Mouse (Mus musculus): ENCODE results near the gene Slc25a12.
"Not testable (repeated sequence)": the region's sequence is repeated elsewhere in the genome, so short reads cannot be mapped to it uniquely, and the experiment has no call there.

Gene Slc25a12

DNA sequence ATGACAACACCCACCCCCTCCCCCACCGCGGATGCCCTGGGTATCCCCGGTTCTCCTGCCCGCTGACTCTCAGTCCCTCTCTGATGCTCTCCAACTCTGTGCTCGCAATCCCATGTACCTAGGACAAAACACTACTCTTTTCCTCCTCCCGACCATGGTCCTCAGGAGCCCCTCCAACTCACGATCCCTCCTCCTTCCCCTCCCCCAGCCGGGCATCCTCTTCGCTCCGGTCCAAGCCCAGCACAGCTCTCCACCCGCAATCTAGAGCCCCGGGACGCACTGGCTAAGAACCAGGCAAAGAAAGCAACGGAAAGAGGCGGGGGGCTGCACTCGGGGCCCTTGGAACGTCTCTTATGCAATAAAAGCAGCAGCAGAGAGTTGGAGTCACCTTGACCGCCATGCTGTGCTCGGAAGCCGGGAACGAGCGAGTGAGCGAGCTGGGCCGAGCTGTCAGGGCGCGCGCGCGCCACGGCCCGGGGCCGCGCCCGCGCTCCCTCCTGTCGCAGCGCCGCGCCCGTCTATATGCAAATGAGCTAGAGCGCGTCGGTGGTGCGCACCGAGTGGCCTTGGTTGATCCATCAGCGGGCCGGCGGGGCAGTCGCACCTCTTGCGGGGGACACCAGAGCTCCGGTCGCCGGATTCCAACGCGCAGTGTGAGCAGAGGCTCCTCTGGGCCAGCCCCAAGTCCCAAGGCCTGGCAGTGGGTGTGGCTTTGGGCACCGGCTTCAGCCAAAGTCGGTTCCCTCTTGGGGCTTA is at the start of gene Slc25a12:
Gene Slc25a12, minus strand, starts transcription at position 625 of the 756 bp plus-strand sequence.
- peak; percentile 97 for ATAC-seq (ENCODE audit: insufficient number of reproducible peaks, low FRiP score, low TSS enrichment)

DNA sequence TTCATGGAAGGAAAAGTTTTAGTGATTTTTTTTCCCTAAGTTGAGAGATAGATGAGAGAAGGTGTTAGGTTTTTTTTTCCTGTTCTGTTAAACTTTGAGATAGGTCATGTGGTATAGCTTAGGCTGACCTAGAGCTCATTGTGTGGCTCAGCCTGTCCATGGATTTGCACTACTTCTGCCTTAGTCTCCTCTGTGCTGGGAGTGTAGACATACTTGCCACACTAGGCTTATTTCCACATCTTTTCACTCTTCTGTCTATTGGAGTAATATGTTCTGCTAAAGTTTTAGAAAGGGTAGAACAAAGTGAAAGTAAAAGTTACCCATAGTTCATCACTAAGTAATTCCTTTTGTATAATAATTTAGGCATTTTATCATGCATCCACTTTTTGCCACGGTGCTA is 38.1 kb upstream of the Slc25a12 start:
- ATAC-seq (ENCODE audit: insufficient number of reproducible peaks, low FRiP score, low TSS enrichment): no peak

DNA sequence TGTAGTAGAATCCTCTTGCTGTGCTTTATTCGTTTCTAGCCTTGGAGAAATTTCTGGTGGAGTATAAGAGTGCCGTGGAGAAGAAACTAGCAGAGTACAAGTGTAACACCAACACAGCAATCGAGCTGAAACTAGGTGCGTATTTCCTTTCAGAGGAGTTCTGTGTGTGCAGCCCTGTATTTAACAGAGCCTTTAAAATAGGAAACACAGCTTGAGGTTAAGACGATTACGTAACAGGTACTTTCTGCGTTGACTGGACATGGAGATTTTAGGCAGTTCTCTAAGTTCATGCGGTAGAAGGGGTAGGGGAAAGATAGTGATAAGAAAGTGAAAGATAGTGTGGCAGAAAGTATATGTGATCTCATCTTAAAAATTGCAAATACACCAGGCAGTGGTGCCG is 22.3 kb upstream of the Slc25a12 start:
- no peak for ATAC-seq (ENCODE audit: insufficient number of reproducible peaks, low FRiP score, low TSS enrichment)

DNA sequence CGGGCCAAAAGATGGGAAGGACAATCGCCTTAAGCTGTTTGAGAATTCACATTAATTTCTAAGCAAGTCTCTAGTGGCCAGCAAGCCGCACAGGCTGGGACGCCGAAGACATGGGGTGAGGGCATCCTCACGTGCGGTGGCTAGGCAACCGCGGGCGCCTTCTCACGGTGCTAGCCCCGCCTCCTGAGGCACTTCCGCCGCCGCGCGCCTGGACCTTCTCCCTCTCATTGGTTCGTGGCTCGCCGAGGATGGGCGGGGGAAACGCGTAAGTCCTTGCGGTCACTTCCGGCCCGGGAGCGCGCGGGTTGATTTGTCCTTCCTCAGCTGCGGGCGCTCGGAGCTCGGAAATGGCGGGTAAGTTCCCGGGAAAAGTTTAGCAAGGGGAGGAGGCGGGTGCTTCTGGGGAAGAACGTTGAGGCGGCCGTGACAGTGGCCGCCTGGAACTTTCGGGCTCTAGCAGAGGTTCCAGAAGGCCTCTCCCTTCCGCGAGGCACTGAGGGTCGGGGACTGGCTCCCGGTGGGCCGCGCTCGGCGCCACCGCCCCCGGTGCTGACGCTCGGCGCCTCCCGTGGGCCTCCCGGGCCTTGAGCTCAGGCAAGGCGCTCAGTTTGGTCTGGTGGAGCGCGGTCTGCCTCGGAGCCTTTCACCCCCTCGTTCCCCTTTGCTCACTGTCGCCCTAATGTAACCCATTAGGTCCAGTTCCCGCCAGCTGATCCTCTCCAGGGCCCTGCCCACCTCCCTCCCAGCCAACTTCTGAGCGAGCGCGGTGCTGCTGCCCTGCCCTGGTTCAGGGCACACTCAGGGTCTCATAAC is 21.6 kb upstream of the Slc25a12 start, which contains the start of gene Hat1:
Gene Hat1, plus strand, starts transcription at position 8 of the 813 bp plus-strand sequence.
- ATAC-seq (ENCODE audit: insufficient number of reproducible peaks, low FRiP score, low TSS enrichment): peak; percentile 99

DNA sequence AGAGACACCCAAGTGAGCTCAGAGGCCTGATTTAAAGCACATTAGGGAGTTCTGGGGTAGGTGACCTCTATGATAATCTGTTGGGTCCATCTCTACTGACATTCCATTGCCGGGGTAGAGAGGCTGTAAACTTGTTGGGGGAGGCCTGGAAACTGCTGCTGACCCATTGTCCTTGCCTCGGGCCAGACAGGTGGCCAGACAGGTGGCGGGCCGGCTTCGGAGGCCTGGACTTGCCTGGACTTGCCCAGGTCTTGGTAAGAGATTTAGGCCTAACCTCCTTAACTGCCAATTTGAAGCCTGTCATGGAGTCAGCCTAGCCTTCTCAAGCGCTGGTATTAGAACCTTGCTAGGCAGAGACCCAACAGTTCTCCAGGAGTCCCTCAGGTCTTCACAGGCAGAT is 20.2 kb upstream of the Slc25a12 start:
- no peak for ATAC-seq (ENCODE audit: insufficient number of reproducible peaks, low FRiP score, low TSS enrichment)

DNA sequence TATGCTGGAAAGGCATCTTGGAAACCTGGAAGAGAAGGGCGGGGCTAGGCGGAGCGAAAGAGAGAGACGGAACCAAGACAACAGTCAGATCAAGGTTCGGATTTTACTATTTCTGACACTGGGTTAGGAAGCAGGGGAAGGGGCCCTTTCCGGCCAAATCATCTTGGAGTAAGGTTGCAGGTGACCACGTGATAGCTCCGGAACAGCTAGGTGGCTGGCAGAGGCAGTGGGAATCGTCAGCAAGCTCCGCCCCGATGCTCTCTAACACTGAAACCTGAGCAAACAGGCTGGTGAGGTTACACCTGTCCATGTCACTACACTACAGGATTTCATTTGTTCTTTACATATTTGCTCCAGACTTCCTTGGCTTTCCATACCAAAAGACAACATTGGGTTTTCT is 16.3 kb upstream of the Slc25a12 start:
- ATAC-seq (ENCODE audit: insufficient number of reproducible peaks, low FRiP score, low TSS enrichment): no peak

DNA sequence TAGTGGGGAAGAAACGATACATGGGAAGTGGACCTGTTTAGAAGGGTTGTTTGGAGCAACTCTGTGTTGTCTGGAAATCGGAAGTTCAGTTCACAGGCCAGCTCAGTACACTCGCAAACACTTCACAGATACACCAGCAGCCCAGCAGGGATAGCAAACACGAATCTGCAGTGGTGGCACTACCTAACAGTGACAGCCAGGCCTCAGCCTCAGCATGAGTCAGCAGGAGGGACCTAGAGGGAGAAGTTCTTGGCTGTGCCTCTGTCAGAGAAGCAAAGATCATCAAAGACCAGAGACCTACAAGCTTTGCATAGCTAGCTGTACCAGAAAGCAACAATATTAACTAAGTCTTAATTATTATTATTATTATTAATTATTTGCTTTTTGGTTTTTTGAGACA is 14.4 kb upstream of the Slc25a12 start:
- no peak for ATAC-seq (ENCODE audit: insufficient number of reproducible peaks, low FRiP score, low TSS enrichment)

DNA sequence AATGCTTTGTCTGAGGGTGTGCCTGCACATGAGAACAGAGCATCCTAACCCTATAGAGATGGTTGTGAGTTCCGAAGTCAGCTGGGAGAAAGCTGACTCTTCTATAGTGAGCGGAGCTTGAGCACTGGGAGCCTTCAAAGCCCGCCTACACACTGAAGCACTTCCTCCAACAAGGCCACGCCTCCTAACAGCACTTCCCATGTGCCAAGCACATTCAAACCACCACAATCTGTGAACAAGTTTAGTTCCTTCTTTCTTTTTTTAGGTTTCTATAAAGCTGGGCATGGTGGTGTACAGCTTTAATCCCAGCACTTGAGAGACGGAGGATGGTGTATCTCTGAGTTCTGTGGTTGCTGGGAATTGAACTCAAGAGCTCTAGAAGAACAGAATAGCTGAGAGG is 9.9 kb upstream of the Slc25a12 start:
- no peak for ATAC-seq (ENCODE audit: insufficient number of reproducible peaks, low FRiP score, low TSS enrichment)

DNA sequence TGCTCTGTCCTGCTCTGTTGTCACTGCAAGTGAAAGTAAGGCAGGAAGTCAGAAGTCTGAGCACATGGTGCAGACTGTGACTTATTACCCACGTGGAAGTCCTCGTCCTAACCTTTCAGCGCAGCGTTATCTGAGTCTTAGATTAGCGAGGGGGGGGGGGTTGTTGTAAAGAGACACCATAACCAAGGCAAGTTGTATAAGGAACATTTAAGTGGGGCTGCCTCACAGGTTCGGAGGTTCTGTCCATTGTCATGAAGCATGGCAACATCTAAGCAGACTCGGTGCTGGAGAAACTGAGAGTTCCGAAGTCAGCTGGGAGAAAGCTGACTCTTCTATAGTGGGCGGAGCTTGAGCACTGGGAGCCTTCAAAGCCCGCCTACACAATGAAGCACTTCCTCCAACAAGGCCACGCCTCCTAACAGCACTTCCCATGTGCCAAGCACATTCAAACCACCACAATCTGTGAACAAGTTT is 8.9 kb upstream of the Slc25a12 start:
- no peak for ATAC-seq (ENCODE audit: insufficient number of reproducible peaks, low FRiP score, low TSS enrichment)

DNA sequence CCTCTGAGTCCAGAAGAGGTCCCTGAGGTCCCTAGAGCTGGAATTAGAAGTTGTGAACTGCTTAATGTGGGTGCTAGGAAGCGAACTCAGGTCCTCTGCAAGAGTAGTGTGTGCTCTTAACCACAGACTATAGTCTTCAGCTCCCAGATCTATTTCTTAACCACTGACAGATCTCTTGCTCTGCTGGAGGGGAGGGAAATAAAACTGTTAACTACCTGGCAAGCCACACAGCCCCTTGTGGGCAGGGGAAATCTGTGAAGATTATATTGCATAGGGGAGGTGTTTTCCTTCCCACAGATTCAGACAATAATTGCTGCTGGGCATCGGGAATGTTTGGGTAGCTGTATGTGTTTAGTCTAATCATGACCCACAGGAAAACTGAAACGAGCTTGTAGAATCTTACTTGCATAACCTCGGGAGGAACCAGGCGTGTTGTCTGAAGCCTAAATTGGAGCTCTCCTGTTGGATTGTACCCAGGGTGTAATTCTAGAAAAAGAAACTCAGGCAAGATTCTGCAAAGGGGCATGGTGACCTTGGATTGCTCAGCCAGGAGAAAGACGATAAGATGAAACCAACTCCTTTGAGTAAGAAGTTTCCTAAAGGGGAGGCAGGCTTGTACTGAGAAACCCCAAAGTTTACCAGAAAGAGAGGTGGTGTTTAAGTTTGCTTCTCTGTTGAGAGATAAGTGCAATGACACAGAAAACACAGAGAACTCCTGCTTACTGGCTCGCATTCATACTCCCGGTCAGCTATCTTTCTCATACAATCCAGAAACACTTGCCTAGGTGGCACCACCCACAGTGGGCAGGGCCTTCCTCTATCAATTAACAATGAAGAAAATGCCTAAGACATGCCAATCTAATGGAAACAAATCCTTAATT is 7.0 kb upstream of the Slc25a12 start:
- no peak for ATAC-seq (ENCODE audit: insufficient number of reproducible peaks, low FRiP score, low TSS enrichment)

DNA sequence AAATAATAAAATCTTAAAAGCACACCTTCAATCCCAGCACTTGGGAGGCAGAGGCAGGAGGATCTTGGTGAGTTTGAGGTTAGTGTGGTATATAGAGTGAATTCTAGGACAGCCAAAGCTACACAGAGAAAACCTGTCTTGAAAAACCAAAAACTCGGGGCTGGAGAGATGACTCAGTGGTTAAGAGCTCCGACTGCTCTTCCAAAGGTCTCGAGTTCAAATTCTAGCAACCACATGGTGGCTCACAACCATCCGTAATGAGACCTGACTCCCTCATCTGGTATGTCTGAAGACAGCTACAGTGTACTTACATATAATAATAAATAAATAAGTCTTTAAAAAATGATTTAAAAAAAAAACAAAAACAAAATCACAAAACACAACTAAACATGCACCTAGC is 4.7 kb upstream of the Slc25a12 start:
- not testable (repeated sequence) for ATAC-seq (ENCODE audit: insufficient number of reproducible peaks, low FRiP score, low TSS enrichment)

DNA sequence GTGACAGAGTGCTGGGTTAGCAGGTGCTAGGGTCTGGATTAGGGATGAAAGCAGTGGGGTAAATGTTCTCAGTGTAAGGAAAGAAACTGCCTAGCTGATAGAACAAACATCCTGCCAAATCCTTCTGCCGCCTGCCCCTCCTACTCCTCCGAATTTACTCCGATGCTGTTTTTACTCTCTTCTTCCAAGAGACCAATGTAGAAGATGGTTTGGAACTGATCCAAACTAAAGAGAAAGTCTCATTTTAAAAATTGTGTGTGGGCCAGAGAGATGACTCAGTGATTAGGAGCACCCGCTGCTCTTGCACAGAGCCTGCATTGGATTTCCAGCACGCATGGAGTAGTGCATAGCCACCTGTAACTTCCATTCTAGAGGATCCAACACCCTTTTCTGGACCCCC is 4.2 kb upstream of the Slc25a12 start:
- no peak for ATAC-seq (ENCODE audit: insufficient number of reproducible peaks, low FRiP score, low TSS enrichment)

DNA sequence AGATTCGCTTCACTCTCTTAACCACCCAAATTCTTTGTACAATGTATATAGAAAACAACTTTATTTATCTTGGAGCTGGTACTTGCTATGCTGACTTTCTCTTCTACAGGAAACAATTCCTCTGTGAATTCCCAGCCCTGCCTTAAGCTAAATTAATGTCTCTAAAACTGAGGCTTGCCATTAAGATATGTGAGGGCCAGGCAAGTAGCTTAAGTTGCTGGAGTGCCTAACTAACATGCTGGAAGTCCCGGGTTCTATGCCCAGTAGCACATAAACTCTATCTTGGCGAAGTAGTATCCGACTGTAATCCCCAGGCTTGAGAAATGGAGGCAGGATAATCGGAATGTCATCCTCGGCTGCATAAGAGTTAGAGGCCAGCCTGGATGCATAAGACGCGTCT is 537 bp upstream of the Slc25a12 start:
- ATAC-seq (ENCODE audit: insufficient number of reproducible peaks, low FRiP score, low TSS enrichment): no peak

DNA sequence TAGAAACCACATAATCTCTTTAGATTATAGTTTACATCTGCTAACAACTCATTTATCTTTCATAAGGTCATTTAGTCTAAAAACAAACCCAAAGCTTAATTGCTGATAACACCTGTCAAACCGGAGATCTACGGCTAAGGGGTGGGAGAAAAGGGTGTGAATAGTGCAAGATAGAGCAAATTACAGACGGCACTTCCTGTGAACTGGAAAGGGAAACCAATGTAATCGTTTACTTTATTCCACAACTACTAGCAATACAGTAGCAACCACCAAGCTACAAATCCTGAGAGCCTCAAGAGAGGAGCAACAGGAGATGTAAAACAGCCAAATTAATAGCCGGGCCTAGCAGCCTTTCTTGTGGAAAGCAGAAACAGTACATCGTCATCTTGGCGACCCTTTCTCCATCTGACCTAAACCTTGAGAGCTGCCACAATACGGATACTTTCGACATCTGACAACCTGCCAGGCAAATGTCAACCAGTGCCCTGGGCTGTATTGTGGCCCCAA is 878 bp downstream of the Slc25a12 start:
- ATAC-seq (ENCODE audit: insufficient number of reproducible peaks, low FRiP score, low TSS enrichment): no peak

DNA sequence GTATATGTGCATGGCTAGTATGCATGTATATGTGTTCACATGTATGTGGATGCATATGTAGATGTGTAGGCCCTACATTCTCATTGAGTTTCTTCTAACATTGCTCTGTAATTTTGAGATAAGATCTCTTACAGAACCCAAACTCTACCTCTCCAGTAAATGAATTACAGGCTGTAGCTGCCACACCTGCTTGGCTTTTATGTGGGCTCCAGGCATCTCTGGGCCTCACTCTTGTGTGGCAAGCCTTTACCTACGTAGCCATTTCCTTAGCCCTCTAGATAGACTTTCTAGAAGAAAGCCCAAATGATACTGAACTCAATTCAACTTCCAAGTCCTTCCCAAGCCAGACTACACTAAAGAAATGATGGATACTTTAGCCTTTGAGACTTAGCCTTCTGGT is 7.4 kb downstream of the Slc25a12 start:
- ATAC-seq (ENCODE audit: insufficient number of reproducible peaks, low FRiP score, low TSS enrichment): no peak

DNA sequence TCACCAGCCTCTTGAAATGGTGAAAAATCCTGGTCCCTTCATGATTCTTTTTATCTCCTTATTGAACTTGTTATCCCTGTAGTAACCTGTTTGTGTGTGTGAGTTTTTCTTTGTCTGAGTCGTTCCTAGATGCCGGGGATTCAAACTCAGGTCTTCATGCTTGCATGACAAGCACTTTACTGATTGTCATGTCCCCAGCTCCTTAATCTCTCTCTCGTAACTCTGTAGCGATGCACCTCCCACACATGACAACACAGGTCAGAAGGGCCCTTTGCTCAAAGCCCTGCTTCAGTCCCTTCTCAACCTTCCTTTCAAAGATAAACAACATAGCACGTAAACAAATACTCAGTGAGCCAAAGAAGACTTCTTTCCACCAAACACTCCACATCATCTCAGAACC is 9.2 kb downstream of the Slc25a12 start:
- no peak for ATAC-seq (ENCODE audit: insufficient number of reproducible peaks, low FRiP score, low TSS enrichment)

DNA sequence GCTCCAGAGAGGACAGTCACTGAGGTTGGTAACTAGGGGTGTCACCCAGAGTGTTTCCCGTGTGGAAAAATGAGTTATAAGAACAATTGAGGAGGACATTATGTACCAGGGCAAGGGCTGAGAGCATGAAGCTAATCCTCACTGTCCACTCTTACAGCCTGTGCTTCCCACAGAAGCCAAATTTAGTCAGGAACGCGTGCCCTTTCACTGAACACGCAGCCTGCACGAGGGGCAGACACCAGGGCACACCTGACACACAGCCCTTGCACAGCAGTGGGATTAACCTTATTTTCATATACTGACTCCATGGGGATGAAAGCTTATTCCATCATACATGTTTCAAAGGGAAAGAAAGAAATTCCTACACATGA is 13.5 kb downstream of the Slc25a12 start:
- no peak for ATAC-seq (ENCODE audit: insufficient number of reproducible peaks, low FRiP score, low TSS enrichment)

DNA sequence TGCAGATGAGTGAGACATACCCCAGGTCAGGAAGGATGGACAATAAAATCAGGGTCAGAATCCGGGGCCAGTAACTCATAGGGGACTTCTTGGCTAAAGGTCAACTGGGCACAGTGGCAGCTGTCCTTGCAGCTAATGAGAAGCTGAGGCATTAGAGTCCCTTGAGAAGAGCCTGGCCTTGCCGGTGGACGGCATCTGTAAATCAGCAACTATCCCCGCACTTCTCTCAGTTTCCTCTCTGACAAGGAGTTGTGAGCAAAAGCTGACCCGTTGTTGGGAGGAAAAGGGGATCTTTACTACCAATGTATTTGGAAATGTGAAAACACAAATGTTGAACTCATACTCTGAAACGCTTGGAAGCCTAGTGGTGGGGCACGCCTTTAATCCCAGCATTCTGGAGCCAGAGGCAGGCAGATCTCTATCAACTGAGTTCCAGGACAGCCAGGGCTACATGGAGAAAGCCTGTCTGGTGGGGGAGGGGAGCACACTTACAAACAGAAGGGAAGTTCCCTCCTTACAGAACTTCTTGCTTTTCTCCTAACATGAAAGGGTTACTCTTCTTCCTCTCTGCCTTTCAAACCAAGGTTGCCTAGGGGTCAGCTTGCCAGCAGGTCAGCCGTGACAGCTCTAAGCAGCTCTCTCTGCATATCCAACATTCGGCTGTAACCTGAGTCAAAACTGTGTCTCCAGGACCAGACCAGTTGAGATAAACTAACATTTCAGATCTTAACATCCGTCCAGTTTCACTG is 14.1 kb downstream of the Slc25a12 start:
- ATAC-seq (ENCODE audit: insufficient number of reproducible peaks, low FRiP score, low TSS enrichment): no peak

DNA sequence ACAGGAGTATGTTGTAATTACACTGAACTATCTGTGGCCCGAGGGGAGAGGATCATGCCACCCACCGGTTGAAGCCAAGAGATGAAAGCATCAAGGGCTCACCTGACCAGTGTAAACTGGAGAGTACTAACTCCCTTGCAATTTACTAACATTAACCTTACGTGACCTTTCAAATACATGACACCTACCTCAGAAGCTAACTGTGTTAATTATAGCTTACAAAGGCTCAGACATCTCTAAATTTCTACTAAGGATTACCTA is 15.9 kb downstream of the Slc25a12 start:
- ATAC-seq (ENCODE audit: insufficient number of reproducible peaks, low FRiP score, low TSS enrichment): no peak
